Mouse (Mus musculus) hindlimb bud, embryonic 11.5 days (tissue): ENCODE results near the gene Smok3a.
"Not testable (repeated sequence)": the region's sequence is repeated elsewhere in the genome, so short reads cannot be mapped to it uniquely, and the experiment has no call there.

Source experiments
- DNase-seq: peaks from one replicate; pipeline ENCODE4 v3.0.0-alpha.2; 2012; ENCODE audit warnings: low read depth, low spot score; ENCODE audit errors: extremely low spot score

Gene Smok3a

DNA sequence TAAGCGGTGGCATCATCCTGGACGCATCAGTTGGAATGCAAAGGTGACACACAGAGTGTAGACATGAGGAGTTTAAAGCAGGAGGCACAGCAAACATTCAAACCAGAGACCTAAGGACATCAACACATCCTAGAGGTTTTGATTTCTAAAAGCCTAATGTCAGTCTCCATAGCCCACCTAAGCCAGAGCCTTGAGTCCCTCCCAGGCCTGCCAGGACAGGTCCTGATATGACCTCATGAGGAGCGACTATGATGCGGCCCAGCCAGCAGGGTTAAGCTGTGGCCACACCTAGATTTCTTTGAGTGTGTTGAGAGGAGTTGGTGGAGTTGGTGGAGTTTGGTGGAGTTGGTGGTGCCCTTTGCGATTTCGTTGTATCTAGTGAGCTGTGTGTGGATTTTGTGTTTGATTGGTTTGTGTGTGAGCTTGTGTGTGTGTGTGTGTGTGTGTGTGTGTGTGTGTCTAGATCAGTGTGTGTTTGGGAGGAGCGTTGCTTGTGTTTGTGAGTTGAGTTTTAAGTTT, at the start of gene Smok3a, which contains the start of gene Smok3b:
TSS of gene Smok3a (plus strand) at position 301 of the 519 bp plus-strand sequence.
TSS of gene Smok3b (plus strand) at position 469 of the 519 bp plus-strand sequence.
- not testable (repeated sequence) for DNase-seq

DNA sequence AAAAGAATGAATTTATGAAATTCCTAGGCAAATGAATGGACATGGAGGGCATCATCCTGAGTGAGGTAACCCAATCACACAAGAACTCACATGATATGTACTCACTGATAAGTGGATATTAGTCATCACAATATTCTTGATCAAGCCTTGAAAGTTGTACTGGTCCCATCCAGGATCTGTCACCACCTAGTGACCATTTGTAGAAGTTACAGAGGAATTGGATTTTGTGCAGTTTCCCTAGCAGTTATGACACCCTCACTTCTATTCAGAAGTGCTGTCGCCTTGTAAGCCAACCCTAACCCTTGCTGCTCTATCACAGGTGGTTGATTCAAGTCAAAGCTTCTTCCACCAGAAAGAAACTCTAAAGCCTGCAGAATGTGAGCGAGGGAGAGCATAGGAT, 47.9 kb upstream of the Smok3a start:
- no peak for DNase-seq

DNA sequence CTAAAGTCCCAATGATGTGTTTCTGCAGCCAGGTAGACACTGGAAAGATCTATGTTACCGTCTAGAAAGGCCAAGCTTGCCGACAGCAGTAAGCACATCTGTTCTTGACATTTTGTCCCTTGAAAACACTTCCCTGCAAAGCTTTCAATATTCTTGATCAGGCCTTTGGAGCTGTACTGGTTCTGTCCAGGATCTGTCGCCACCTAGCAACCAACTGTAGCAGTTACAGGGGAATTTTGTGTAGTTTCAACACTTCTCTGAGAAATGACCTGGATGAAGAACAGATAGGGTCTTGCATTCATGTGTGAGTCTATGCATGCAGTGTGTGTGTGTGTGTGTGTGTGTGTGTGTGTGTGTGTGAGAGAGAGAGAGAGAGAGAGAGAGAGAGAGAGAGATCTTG, 47.3 kb upstream of the Smok3a start:
- DNase-seq: no peak

DNA sequence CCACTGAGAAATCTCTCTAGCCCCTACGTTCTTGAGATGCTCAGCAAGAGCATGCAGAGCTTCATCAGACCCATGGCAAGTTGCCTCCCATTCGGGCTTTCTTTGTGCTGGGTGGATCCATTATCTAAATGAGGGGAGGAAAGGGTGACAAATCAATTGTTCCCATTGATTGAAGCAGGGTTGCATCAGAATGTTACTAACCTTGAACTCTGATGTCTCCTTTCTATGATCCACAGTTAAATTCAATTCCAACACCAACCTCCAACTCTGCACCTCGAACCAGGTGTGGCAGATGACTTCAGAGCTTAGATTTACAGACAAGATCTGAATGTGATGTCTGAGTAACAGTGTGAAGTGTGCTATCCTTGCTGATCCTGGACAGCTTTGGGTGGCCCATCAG, 46.3 kb upstream of the Smok3a start:
- no peak for DNase-seq

DNA sequence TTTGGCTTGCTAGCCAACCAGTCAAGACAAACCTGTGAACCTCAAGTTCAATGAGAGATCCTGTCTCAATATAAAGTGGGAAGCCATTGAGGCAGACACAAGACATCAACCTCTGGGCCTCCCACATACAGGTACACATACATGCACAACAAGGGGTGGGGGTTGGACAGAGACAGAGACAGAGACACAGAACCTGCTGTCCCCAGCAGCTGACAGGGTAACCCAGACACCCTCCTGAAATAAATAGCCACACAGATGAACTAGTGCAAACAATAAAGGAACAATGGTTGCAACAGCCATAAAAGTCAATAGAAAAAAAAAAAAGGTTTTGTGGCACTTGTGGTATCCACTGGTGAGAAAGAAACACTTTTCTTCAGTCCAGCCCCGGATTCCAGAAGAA, 45.6 kb upstream of the Smok3a start:
- no peak for DNase-seq

DNA sequence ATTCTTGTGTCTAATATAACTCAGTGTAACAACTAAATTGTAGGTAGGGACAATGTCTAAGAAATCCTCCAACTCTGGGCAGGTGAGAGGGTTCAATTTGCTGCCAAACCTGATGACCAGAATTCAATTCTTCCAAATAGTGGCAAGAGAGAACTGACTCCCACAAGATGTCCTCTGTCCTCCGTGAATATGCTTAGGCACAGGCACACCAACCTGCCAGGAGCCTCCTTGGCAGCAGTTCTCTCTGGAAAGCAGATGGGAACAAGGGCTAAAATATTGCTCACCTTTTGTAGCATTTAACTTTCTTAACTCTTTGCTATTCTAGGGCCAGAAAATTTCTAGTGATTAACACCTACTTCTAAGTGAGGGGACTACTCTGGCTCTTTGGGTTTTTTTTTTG, 43.8 kb upstream of the Smok3a start:
- no peak for DNase-seq

DNA sequence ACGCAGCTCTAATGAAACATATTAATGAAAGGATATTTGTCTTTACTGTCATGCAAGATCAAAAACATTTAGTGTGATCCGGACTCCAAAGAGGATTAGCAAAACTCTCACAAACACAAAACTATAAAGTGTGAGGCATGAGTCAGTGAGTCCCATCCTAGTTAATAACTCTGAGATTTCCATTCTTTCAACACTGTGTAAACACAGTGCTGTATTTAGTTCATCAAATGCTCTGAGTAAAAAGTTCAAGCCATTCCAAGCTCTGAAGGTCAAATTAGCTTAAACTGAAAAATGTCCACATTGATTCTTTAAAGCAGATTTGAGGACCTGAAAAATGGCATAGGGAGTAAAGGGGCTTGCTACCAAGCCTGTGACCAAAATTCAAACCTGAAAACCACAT, 42.0 kb upstream of the Smok3a start:
- DNase-seq: no peak

DNA sequence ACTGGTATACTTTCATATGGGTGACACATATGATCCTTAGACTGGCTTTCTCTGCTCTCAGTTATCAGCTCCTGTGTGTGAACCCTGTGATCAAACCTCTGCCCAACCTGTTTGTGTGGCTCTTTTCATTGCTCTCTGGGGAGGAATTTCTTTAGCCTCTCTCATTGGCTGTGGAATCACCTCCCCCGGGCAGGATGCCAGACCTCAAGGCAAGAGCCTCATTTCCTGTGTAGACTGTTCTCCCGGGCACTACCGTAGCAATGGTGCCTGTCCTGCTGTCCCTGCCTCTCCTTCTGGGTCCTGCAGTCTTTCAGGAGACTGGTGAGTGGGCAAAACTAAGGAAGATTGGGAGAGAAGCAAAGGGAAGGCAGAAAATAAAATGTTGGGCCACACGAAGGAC, 39.8 kb upstream of the Smok3a start, which contains the start of gene Azgp1:
TSS of gene Azgp1 (plus strand) at position 221 of the 400 bp plus-strand sequence.
- DNase-seq: no peak

DNA sequence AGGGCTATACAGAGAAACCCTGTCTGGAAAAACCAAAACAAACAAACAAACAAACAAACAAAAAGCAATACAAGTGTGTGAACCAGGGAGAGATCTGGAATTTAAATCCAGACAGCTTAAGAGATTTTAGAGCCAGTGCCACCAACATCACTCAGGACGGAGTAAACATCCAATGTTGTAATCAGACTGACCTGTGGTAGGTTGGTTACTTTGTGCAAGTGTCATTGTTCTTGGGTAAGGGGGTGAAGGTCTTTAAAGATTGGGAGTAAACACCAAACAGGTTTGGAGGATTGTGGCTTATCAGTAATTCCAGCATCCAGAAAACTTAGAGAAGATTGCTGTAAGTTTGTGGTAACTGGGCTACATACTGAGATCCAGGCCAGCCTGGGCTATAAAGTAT, 34.7 kb upstream of the Smok3a start:
- DNase-seq: no peak

DNA sequence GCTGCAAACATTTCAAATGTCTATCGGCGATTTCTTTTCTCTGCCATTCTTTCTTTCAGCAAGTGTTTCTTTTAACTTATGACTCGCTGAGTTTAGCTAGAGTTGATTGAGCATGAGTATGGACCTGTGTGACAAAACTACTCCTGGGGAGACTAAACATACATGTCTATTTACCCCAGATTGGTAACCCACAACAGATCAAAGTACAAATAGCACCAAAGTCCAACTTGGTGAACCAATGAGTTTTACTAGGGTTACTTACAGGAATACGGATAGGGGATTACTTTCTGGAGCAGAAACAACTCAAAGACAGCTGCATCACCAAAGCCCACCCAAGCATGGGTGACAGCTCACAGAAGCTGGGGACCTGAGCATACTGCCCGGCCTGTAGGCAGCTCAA, 11.6 kb upstream of the Smok3a start:
- DNase-seq: no peak

DNA sequence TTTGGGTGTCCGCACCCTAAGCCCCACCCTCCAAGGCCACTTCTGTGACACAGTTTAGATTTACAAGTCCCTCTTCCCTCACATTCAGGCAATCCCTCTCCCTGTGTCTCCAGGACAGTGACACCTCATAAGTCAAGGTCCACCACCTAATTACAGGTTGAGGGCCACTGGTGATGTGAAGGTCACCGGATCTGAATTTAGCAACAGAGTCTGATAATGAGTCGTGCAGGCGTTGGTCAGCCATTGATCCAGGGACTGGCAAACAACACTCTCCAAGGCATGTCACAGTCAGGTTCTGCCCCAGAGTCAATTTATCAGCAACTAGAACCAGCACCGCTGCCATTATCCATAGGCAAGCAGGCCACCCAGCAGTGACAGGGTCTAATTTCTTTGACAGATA, 8.7 kb upstream of the Smok3a start:
- no peak for DNase-seq

DNA sequence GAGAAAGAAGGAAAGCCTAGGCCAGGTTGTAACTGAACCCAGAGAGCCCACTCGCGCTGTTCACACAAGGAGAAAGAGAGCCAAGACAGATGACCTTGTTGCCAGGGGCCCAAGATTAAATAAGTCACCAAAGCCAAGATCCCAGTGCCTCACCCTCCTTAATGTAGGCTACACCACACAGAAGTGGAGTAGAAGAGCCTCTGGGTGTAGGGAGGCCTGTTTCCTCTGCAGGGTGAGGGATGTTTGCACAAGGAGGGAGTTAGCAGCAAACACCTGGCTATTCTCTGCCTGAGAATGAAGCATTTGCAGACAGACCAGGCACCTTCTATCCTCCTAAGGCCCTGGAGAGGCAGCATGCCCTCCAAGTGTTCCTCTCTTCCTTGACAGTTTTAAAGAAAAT, 4.5 kb upstream of the Smok3a start:
- DNase-seq: no peak

DNA sequence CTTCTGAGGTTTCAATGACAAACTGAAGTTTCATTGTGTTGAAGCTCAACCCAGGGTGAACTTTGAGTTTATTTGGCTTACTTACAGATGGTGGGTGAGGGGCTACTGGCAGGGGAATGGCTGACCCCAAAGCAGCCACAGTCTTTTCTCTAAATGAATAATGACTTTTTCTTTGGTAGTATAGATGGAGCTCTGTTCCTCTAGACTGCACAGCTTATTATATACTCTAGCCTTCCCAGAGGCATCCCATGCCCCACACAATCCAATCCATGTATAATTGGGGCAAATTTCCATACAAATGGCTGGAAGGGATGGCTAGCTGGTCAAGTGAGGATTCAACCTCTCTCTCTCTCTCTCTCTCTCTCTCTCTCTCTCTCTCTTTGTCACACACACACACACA, 4.1 kb upstream of the Smok3a start:
- DNase-seq: no peak

DNA sequence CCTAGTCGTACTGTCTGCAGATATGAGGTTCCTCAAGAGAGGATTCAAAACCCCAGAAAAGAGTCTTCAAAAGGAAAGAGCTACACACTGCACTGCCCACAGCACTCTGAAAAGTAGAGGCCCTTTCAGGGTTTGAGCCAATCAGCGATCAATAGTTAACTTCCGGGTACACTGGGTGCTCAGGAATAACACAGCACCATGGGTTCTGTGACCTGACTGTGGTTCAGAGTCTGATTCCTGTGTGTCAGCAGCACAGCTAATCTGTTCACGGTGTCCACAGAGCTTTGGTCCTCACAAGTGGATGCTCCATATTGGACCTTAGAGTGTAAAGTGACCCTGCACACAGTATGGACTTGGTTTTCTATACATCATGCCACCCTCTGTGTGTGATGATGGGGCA, 1.5 kb upstream of the Smok3a start:
- not testable (repeated sequence) for DNase-seq

DNA sequence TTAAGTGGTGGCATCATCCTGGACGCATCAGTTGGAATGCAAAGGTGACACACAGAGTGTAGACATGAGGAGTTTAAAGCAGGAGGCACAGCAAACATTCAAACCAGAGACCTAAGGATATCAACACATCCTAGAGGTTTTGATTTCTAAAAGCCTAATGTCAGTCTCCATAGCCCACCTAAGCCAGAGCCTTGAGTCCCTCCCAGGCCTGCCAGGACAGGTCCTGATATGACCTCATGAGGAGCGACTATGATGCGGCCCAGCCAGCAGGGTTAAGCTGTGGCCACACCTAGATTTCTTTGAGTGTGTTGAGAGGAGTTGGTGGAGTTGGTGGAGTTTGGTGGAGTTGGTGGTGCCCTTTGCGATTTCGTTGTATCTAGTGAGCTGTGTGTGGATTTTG, 31.8 kb downstream of the Smok3a start, which contains the start of gene Smok3c:
TSS of gene Smok3c (plus strand) at position 301 of the 400 bp plus-strand sequence.
- not testable (repeated sequence) for DNase-seq

DNA sequence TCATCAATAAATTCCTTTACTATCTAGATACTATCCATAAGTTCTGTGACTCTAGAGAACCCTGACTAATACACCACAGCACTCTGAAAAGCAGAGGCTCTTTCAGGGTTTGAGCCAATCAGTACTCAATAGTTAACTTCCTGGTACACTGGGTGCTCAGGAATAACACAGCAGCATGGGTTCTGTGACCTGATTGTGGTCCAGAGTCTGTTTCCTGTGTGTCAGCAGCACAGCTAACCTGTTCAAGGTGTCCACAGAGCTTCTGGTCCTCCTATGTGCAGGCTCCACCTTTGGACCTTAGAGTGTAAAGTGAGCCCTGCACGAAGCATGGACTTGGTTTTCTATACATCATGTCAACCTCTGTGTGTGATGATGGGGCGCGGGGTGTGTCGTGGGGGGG, 52.7 kb downstream of the Smok3a start:
- DNase-seq: no peak

DNA sequence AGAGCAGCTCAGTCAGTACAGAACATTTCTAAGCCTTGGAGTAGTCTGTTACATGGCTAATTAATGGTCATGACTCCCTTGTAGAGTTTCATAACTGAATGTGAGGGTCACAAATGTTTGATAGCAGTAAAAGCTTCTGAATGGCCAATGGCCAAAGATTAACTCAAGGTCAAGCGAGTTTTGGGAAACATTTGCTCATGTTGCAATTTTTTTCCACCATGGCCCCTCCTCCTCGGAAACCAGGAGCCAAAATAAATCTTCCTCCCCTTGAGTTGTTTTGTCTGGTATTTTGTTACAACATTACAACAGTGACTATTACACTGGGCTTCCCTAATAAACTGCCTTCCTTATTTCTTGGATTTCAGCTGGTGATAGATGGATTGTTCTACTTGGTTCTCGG, 54.6 kb downstream of the Smok3a start:
- no peak for DNase-seq

DNA sequence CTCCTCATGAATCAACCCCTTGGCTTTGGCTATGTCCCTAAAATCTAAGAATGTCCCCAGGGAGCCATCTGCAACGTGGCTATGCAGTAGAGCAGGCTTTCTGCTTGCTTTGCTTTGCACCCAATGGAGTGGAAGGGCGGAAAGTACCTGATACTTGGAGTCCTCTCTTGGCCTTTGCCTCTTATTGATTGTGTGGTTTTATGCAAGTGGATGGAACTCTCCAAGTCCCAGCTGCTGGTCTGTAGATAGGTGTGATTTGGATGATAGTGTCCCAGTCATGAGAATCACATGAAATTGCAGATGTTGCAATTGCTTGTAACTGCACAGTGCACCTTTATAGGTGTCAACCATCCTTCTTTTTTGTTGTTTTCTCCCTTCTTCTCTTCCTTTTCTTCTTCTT, 55.1 kb downstream of the Smok3a start:
- no peak for DNase-seq

DNA sequence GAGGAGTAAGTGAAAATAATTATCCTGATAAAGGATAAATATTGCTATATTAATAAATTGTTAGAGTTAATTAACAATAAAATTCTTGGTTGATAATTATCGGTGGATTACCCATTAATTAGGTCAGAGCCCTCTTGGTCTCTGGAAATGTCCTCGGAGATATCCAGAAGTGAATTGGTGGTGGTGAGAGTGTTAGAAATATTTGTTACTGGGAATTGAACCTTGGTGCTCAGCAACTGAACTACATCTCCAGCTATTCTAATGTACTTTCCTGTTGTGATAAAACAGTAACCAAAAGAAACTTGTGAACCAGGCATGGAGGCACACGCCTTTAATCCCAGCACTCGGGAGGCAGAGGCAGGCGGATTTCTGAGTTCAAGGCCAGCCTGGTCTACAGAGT, 59.4 kb downstream of the Smok3a start:
- DNase-seq: no peak

DNA sequence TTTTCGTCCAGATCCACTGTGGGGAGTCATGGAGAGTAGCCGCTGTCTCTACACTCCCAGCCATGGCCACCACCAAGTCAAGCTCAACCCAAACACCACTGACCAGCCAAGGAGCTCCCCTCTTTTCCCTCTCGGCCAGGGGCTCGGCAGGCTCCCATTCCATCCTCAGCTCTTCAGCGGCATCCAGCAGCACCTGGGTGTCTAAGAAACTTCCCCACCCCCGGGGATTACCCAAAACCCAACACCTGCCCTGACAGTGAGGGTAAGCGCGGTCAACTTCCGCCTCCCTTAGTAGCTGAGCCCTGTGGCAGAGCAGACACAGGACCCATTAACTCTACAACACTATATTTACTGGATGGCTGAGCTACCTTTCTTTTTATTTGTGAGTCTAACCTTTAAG, 60.4 kb downstream of the Smok3a start:
- no peak for DNase-seq

DNA sequence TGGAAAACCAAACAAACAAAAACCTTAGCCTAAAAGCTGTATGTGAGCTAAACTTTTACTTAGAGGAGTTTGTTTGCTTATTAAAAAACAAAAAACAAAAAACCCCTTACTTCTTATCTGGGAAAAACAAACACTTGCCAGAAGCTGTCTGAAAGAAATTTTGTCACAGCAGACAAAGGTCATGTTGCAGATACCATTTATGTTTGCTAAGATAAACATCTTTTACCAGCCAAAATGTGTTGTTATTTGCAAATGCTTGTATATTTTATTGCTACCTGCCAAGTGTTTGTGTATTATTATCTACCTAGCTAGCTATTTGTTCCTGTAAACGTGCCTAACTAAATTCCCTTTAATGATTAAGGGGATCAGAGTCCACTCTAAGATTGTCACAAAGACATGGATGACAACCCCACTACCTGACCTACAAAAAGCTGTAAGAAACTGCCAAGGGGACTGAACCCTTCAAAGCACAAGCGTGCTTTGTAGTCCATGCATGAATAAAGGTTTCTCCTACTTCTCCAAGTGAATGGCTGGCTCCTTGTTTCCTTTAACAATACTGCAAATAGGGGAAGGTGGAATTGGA, 62.3 kb downstream of the Smok3a start:
- DNase-seq: no peak

DNA sequence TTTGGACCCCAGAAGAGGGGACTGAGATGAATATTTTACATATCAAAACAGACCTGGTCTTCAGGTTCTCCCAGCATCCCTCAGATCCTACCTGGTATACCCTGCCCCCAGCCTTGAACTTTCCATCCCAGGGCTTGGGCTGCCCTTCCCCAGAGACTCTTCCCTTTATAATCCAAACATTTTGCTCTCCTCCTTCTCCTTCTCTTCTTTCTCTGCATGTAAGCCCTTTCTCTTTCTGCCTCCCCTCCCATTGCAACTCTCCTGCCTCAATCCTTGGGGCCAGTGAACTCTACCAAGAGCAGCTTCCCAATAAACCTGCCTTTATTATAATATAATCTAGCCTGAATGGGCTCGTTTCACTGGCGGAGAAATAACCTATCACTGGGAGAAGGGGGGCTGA, 62.9 kb downstream of the Smok3a start:
- DNase-seq: no peak
